Mouse (Mus musculus): Measurements from ENCODE around the gene Olfr107.

Gene Olfr107

GRCm38 (mm10) chr17:37398926-37399325 is at the start of gene Olfr107:
Gene Olfr107, plus strand, starts transcription at chr17:37399226.
- DNase-seq (ENCODE audit: low read depth): no peak

DNA sequence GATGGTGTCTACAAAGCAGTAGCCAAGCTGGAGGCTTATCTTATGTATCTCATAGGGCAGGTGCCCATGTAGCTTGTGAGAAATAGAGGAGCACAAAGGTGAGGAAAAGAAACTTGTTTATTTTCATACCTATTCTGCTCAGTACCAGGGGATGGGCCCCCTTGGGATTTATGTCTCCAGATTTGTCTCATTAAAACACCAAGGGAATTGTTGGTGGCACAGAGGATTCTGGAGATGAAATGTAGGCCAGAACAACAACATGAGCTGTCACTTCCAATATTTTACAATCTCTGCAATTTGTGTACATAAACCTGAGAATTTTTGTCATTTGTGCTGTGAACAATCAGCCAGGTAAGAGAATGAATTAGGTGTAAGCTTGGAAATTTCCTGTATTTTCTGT is 39.7 kb upstream of the Olfr107 start, which contains the start of gene Olfr104-ps:
Gene Olfr104-ps, plus strand, starts transcription at position 301 of the 400 bp plus-strand sequence.
- DNase-seq (ENCODE audit: low read depth): no peak

DNA sequence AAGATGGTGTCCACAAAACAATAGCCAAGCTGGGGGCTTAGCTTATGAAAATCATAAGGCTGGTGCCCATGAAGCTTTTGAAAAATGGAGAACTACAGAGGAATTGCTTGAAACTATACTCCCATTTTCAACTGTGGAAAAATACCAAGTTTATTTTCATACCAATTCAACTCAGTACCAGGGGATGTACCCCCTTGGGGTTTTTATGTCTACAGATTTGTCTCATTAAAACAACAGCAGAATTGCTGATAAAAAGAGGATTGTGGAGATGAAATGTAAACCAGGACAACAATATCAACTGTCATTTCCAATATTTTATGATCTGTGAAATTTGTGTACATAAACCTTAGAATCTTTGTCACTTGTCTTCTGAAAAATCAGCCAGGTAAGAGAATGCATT is 20.3 kb upstream of the Olfr107 start, which contains the start of gene Olfr105-ps:
Gene Olfr105-ps, plus strand, starts transcription at position 301 of the 400 bp plus-strand sequence.
- no peak for DNase-seq (ENCODE audit: low read depth)

DNA sequence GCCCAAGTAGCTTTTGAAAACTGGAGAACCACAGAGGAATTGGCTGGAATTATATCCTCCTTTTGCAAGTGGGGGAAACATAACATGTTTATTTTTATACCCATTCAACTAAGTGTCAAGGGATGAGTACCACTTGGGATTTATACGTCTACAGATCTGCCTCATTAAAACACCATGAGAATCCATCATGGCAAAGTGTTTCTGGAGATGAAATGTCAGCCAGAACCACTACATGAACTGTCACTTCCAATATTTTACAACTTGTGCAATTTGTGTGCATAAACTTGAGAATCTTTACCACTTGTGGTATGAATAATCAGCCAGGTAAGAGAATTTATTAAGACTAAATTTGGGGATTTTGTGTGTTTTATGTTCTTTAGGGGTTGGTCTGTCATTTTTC is 8.9 kb upstream of the Olfr107 start, which contains the start of gene Olfr106-ps:
Gene Olfr106-ps, plus strand, starts transcription at position 301 of the 400 bp plus-strand sequence.
- no peak for DNase-seq (ENCODE audit: low read depth)

- no peak for DNase-seq (ENCODE audit: low read depth)
These were observed 14.4 kb downstream of the Olfr107 start for GRCm38 (mm10) chr17:37413380-37413779.

DNA sequence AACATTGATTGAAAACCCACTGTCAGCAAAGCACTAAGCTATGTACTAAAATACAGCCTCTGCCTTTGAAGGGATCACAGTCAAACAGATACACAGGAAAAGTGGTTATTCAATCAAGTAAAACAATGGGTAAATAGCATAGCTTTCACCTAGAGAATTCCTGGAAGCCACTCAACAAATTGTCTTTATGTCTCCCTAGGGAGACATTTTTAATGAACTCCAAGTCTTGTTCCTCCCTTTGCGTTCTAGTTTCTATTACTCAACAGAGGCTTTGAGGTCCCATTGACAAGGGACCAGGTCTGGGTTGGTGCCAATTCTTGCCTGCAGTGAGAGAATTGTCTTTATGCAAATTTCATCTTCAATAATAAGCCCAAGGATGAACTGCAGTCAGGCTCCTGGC is 46.2 kb downstream of the Olfr107 start, which contains the start of gene Olfr108:
Gene Olfr108, plus strand, starts transcription at position 301 of the 400 bp plus-strand sequence.
- no peak for DNase-seq (ENCODE audit: low read depth)
